Mouse (Mus musculus): ENCODE data around the gene Lrrc9. TPM values are rescaled to one million over a fixed set of nuclear protein-coding genes. Genes with fewer than 3 reads are reported as not detected.

Lrrc9 gene
- total RNA-seq (2021), result under 1 TPM in 1 of 2 experiments, not detected in 1; 0.13 TPM
- long read RNA-seq, experiment 1, result 0 reads
- long read RNA-seq, experiment 2, result 0 reads

DNA sequence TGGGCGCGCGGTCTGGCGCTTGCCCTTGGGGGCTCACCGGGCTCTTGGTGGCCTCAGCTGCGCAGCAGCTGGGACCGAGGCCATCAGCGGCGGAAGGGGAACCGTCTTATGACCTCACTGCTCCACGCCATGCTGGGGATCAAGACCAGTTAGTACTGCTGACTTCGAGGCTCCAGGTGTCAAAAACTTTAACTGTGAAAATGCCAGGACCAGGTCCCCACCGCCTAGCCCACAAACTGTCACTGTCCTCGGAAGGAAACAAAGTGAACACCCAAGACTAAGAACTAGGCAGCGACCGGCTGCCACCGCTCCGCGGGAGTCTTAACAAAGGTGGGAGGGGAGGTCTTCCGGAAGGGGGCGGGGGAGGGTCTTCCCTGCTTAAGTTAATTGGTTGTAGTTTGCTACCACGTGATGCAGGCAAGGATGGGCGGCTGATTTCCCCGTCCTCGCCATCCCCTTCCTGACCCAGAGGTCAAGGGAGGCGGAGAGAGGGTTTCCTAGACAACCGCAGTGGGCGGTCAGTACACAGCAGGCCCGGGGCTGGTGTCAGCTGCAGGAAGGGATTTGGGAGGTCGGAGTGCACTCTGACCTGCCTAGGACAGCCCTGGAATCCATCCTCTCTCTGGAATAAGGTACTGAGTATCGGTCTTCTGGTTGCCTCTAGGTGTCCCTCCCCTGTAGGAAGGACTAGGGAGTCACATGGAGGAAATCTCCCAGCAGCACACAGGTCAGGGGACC is at the start of gene Lrrc9:
Gene Lrrc9 (plus strand): TSS at position 28 of the 738 bp plus-strand sequence.
- DNase-seq, result peak; percentile 42

DNA sequence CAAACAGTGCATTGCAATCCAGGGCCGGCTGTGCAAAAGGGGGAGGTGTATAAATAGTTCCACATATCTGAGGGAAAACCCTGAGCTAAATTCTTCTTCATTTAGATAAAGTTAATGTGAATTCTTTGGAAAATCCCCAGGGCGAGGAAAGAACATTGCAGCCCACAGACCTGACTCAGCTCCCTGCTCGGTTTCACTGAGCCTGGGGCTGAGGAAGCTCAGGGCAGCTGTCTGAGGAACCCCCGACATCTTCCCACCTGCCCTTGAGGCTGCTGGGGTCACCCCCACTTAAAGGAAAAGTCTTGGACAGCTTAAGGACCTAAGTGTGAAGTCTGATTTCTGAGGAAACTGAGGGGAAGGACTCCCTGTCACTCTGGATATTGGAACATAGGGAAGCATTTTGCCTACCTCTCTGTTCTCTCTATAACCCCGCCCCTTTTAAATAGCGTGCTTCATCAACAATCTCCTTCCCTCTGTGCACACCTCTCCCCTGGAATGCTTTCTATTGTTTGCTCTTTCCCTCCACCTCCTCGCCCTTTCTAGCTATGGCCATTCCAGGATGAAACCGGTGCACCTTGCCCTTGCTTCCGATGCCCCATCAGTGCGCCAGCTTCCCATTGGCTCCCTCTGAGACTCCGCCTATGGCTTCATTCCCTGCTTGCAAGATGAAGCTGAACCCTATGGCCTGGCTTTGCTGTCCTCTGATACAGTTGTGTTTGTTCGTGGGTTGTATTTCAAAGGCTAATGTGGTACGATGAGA is 48.4 kb upstream of the Lrrc9 start:
- no peak for DNase-seq

DNA sequence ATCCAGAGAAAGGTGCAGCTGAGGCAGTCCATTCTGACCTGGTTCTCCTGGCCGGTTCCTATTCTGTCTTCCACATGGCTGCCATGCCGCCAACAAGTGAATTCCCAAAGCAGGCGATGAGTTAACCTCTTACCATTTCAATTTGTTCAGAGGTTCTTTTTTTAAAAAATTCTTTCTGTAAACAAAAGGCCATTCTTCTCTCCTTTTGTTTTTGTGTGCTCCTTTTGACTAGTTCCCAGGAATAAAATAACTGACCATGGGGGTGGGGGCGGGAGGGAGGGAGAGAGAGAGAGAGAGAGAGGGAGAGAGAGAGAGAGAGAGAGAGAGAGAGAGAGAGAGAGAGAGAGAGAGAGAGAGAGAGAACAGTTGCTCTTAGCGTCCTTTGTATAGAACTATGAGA is 36.6 kb upstream of the Lrrc9 start:
- no peak for DNase-seq

DNA sequence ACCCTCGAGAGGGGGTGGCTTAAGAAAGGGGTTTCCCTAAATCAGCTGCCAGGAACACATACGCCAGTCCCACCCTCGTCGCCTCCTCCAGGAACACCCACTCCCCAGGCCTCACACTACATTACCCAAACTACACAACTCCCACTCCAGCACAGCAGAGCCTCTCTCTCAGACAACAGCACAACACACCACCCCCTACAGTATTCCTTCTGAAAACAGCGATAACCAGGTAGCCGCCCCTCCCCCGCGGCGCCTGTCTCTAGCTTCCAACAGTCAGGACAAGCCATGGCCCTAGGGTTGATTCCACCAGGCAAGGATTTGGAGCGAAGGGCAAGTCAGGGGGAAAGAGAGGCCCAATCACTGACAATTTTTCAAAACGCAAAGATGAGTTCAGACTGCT is 34.5 kb upstream of the Lrrc9 start:
- DNase-seq, result no peak

DNA sequence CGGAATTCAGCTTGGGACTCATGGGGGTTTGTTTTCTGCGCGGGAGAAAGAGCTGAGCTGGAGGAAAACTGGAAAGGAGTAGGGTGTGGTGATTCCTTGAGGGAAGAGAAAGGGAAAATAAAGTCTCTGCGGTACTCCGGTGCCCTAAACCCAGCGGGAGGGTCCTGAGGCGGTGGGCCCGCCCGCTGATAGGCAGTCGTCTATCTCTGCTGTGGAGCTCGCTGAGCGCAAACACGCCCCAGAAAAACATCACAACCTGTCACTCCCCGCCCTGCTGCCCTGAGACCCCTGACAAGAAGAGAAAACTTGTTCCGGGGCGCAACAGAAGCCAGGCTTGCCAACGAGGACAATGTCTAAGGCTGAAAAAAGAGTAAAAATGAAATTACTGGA is 34.0 kb upstream of the Lrrc9 start:
- no peak for DNase-seq

DNA sequence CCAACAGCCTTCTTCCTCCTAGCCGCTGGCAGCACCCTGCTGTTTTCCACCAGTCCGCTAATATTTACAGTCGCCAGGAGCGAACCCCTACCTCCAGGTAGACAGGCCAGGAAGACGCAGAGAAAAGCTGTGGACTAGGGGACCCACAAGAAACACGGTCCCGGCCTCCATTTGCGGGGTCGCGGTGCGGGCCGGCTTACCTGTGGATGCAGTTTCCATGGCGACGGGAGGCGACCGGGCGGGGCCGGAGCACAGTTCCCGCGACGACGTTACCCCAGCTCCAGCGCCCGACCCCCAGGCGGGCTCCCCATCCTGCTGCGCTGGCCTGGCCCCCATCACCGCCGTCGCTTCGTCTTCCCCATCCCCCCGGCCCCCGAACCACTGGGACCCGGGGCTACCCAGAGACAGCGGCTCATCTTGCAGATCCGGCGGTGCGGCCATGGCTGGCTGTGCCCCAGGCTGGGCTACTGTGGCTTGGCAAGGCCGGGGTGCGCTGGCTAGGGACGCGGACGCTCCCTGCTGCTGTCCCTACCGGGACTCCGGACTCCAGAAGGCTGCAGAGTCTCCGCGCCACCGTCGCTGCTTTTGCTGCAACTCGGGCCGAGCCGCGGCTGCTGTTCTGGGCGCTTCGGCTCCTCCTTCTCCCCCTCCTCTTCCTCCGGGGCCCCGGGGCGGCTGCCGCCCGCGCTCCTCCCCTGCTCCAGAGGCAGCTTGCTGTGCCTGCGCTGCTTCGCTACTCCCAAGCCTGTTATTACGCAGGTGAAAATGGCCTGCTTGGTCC is 33.4 kb upstream of the Lrrc9 start:
- DNase-seq, result peak; percentile 47

DNA sequence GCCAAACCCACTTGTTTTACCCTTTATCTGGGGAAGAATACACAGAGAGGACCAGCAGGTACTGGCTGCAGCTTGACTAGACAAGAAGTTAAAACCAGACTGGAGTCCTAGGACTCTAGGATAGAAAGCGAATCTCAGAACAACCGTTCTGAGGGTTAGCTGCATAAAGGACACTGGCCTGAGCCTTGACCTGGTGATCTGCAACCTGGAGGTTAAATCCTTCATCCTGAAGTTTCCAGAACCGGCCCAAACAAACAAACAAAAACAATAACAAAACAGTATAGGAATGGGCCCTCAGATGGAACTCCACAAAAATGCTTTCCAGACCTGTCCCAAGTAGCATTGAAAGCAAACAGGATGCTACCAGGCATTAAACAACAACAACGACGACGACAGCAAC is 32.7 kb upstream of the Lrrc9 start, which contains the start of gene Rtn1:
Gene Rtn1 (minus strand): TSS at position 101 of the 400 bp plus-strand sequence.
- no peak for DNase-seq

DNA sequence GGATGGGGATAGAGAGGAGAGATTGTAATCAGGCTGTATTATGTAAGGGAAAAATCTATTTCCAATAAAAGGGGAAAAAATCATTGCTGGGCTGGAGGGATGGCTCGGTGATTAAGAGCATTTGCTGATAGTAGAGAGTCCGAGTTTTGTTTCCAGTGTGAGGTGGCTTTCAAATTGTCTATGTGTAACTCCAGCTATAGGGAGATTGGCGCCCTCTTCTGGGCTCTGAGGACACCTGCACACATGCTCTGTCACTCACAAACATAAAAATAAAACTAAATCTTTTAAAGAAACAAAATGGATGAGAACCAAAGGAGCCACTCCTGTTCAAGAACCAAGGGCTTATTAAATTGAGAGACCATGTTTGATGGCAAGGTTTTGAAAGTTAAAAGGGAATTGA is 23.9 kb upstream of the Lrrc9 start:
- DNase-seq, result no peak

DNA sequence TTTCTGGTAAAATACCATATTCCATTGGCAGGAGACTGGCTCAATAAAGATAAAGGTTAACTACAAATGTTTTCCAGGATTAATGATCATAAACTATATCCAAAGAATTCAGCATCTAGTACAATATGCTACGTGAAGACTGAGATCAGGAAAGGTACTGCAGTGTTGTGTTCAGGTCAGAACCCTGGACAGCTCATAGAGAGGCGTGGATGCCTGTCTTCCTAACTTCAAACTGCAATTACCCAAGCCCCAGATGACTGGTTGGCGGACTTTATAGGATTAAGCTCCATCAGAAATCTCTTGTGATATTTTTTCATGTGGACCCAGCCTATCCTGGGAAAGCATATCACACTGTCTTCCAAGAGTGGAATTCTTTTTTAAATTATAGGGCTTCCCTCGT is 19.0 kb upstream of the Lrrc9 start:
- no peak for DNase-seq

DNA sequence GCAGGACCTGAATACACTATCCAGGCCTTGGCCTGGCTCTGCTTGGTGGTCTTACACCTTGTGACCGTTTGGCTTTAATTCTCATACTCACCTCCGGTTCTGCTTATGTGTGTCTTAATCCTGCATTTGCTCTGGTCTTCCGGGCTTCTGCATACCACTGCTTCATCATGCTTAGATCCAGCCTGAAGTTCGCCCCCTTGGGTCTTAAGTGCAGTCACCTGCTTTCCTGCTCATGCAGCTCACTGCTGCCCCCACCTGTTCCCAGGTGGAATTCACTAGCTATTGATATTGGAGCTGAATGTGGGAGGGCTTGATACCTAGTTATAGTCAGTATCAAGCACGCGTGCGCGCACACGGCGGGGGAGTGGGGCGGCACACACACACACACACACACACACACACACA is 13.9 kb upstream of the Lrrc9 start:
- DNase-seq, result peak; percentile 8

DNA sequence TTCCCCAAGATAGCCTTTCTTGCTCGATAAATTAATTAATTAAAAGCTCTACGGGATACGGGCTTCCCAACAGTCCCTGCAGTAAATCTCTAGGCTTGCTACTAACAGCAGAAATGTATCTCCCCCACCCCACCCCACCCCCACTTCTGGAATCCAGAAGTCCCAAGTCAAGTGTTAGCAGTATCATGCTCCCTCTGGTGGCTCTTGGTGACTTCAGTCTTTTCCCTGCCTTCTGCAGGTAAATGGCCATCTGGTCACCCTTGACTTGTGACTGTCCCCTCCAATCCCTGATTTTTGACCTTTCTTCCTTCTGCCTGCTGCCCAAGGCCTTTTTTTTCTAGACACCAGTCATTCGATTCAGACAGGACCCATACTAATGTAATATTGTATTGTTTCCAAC is 9.5 kb upstream of the Lrrc9 start:
- no peak for DNase-seq

DNA sequence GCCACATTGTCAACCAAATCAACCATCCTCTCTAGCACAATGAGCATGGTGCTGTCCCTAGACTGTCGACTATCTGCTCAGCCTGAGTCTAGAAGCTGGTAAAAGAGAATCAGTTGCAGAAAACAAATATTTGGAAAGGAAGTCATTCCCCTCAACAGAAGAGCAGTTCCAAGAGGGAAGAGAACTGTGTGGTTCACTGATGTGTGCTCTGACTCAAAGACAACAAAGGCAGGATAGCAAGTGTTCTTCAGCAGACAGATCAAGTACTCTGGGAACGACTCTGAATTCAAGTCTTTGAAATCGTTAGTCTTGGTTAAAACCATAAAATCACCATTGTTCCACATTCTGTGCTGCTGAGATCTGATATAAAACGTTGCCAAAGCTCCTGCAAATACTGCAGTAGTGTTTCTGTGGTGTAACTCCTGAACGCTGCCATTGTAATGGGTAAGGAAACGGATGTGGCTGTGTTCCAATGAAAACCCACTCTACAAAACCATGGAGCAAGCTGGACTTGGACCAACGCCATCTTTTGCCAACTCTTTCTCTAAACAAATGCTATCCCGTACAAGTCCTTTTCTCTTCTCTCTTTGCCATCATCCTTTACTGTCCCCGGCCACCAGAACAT is 8.3 kb upstream of the Lrrc9 start:
- DNase-seq, result no peak

DNA sequence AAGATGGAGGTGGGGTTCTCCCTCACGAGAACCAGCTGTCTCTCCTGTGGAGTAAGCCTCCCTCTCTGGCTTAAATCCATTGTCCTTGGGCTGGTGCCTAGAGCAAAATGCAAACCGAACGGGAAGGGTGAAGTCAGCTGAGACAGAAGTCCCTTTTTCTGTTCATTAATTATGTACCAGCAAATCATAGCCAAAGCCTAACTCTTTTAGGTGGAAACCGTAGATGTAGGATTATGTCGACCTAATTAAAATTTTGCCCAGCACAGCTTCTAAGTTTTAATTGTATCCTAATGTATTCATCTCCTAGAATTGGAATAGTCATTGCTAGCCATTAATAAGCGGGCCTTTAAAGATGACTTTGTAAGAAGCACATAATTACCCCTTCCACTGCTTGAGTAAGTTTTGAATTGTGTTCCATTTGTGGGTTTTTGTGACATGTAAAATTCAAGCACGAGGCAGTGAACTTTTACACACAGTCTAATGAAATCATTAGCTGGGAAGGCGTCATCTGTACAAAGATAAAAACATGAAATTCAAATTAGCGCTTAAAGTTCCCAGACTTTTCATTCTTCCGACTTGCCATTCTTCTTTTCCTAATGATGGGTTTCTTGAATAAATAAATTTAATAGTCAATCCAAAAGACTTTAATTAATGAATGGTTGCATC is 3.9 kb upstream of the Lrrc9 start:
- DNase-seq, result no peak

DNA sequence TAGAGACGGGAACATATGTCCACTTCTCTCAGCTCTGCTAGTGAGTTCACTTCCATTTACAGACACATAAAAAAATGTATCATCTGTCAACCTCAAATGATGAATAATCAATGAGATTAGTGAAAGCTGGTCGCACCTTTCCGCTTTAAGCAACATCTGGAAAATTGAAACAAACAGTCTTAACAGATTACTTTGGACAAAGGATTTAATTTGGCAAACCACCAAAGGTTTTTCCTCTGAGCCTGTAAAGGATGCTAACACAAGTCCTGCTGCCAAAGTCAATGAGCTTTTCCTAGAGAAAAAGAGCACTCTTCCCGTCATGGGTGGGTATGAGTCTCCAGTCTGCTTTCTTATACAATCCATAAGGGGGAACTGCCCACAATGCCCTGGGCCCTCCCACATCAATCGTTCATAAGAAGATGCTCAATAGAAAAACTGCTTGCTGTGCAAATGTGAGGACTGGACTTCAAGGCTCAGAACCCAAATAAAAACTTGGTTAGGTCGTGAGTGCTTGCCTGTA is 2.6 kb upstream of the Lrrc9 start:
- DNase-seq, result no peak

DNA sequence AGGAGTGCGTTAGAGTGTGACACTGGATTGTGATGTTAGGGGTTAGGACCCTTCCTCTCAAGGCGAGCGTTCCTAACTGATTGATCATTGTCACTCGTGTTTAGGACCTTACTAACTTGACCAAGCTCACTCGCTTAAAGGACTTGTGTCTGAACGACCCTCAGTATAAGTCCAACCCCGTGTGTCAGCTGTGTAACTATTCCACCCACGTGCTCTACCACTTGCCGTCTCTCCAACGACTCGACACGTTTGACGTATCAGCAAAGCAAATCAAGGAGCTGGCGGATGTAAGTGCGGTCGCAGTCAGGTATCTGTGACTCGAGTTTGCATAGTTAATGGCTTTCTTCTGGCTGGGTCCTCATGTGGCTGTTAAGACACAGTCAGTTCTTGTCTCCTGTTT is 12.3 kb downstream of the Lrrc9 start:
- DNase-seq, result no peak

DNA sequence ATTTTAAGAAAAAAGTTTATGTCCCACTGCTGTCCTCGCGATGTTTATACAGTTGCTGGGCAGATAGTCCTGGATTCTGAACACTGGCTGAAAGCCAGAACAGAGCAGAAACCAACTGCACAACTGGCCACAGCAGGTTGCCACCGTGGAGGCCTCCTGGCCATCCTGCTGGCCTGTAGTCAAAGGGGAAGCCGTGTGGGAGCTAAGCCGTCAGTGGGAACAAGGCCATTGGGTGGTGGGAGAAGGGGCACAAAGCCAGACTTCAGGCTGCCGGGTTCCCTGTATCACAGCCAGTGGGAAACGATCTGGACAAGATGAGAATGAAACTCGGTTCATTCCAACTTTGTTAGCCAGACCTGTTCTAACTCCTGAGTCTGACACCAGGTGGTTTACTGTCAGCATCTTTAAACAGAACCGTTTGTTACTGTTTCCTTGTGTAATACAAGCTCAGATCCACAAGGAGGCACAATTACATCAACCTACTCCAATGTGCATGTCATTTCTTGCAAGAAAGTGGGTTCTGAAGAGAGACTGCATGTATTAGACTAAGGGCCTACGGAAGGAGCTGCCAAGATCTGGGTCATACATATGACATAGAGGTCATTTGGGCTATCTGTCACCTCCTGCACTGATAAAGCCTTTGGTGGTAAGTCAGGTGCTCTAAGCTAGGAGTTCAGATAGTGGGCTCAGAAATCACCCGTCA is 19.7 kb downstream of the Lrrc9 start:
- DNase-seq, result no peak

DNA sequence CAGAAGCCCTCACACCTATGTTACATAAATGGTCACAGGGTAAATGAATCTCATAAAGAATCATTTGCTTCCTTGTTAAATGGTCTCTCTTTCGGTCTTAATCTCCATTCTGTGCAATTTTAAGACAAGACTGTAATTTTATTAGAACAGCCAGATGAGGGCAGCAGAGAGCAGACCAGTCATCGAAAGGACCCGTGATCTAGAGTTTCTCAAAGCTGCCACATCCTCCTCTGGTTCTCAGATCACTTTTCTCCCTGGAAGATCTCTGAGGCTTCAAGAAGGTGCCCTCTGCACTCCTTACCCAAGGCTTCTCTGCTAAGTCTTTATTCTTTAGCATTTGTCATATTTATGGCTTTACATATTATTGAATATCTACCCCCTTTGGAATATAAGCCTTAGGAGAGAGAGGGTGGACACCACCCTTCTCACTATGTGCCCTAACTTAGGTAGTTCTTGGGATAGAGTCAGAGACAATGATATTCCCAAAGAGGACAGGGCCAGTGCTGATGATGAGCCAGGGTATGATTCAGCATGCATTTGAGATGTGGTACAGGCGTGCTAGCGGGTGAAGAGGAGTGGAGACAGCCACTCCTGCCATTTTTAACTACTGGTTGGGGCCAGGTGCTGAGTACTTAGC is 20.3 kb downstream of the Lrrc9 start:
- DNase-seq, result peak; percentile 15

DNA sequence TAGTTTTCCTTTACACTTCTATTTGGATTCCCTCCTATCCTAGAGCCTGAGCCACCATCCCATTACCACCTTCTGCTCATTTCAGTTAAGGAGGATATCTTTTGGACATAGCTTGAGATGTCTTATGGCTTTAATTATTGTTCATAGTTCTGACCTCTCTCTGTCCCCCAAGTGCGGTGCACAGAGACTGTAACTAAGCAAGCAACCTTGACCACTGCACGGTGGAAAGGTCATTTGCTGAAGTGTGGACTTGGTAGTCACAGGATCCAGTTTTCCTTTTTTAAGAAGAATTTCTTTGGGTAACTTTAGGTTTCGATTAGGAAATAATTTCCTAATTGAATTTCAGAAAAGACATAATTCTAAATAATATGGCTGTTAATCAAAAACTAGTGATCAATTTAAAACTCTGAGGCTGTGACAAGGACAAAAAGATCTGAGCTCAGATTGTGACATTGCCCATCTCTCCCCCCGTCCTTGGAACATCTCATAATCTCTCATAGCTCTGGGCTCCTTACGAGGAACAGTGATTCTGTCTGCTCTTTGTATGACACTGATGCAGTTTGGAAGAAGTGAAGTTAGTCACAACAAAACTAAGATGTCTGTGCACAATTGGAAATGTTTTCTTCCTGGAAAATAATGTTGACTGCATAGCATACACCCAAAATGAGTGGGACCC is 24.3 kb downstream of the Lrrc9 start:
- DNase-seq, result no peak

DNA sequence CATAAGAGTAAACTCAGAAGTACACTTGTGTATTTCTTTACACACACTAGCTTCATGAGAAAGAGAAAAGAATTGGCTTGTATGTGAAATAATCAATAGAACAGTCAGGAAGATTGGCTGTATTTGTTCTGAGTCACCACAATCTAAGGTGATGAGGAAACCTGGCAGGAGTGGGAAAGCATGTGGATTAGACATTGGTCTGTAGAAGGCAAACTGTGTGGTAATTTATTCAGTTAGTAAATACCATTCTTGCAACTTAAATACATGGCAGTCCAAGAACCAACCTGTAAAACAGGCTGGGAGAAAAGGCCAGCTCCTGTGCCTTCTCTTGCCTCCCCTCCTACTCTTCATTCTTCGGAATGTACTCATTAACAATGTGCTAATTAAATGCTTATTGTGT is 25.6 kb downstream of the Lrrc9 start:
- DNase-seq, result no peak

DNA sequence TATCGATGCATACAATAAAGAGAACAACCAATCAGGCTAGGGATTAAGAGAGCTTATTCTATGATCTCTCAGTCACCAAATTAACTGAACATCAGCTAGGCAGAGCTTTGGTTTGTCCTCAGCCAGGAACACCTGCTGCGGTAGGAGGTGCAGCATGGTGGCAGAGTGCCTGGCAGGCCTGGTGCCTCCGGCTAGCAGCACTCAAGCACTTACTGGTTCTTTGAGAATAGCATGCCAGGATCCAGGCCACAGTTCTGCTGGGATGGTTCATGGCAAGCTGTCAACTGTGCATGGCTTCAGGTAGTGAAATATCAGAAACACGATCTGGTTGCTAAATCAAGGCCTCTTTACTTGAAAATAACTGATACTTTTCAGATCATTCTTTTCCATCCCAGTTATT is 26.1 kb downstream of the Lrrc9 start:
- DNase-seq, result no peak

All from gastrocnemius, postnatal 25 days (tissue).